Mouse (Mus musculus) cerebellum, adult 2 months (tissue): ENCODE results near the gene Krtap3-3.

Experiments
- CTCF ChIP-seq: fragments of 200-500 bp; IDR thresholded peaks from 2 replicates; pipeline ENCODE4 v1.5.1; 2011; ENCODE audit warnings: low read depth, mild to moderate bottlenecking, control low read depth, low read length, moderate library complexity, borderline replicate concordance; ENCODE audit not compliant: insufficient read depth
- POLR2A ChIP-seq: fragments of 200-500 bp; IDR thresholded peaks from 2 replicates; pipeline ENCODE4 v1.6.1; 2011; ENCODE audit warnings: low read length, control low read depth, borderline replicate concordance; ENCODE audit not compliant: insufficient read depth

DNA sequence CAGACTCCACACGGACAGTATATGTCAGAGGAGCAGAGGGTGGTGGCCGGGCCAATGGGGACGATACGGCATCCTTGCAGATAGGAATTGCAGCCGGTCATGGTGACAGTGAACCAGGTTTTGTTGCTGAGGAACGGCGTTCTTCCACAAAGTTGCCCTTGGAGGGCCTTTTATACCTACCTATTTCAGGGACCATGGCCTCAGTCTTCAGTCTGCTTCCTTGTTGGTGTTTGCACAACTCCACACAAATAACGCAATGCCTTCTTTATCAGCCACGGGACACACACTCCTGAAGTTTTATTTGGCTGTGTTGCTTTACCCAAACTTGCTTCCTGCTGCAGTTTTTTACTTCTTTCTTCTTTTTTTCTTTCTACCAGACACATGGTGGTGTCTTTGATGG lies 8.7 kb upstream of the Krtap3-3 start, which contains the start of gene Gm11939:
- TF ChIP-seq CTCF = no peak
- TF ChIP-seq POLR2A = no peak
